Mouse (Mus musculus) bone marrow, adult 2 months (tissue): ENCODE measurements at regions not wholly inside any gene's neighbourhood (a gene's known extent, or its start where the extent isn't known, plus 50 kb on each side); places are given as distances from the start of the nearest gene placed in this dataset.

ENCODE experiments used
- H3K27ac ChIP-seq: fragments of 200-500 bp; 2 replicates; pipeline ENCODE4 v1.5.1; 2012; ENCODE audit warnings: low read depth, mild to moderate bottlenecking, control low read depth, inconsistent platforms, low read length; ENCODE audit not compliant: control insufficient read depth, poor library complexity, insufficient read depth
- H3K4me1 ChIP-seq: fragments of 200-500 bp; 2 replicates; pipeline ENCODE4 v1.6.1; 2011; ENCODE audit warnings: low read length; ENCODE audit not compliant: control insufficient read depth, insufficient read depth
- H3K4me3 ChIP-seq: fragments of 200-500 bp; replicated peaks from 2 replicates; pipeline ENCODE3; 2011; ENCODE audit warnings: mild to moderate bottlenecking, low read depth, low read length, control low read depth; ENCODE audit not compliant: control insufficient read depth
- CTCF ChIP-seq: fragments of 200-500 bp; IDR thresholded peaks from 2 replicates; pipeline ENCODE4 v1.5.1; 2011; ENCODE audit warnings: low read length, control low read depth; ENCODE audit not compliant: control insufficient read depth, insufficient read depth
- POLR2A ChIP-seq: fragments of 200-500 bp; IDR thresholded peaks from 2 replicates; pipeline ENCODE4 v1.6.1; 2011; ENCODE audit warnings: low read depth, mild to moderate bottlenecking, control low read depth, low read length, borderline replicate concordance; ENCODE audit not compliant: control insufficient read depth
- WGBS: fragments of 180-500 bp; shearing (Covaris S2); methylation state at CpG from one replicate; pipeline ENCODE4 v1.1.7; 2018; 5-methylcytosine and 5-hydroxymethylcytosine counted together

DNA sequence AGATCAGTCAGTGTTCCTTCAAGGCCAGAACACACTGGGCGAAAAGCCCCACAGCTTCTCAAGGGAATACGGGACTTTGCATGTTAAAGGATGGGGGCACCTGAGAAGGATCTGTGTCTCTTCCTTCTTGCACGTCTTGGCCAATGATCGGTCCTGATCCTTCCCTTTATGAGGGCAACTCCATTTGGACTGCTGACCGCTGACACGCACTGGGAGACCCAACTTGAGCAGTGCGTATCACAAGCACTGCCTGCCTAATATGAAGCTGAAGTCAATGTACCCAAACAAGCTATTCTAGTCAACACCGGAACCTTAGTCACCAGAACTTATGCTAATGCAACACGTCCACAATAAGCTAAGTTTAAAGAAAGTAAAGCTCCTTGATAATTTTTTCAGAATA lies 543.7 kb upstream of the Map3k7 start:
- H3K4me1 ChIP-seq: no peaks in the 10 kb centered on the region
- TF ChIP-seq CTCF: no peak
- TF ChIP-seq POLR2A: no peak
- WGBS: 87% methylated on average over 9 of the region's 9 CpGs

DNA sequence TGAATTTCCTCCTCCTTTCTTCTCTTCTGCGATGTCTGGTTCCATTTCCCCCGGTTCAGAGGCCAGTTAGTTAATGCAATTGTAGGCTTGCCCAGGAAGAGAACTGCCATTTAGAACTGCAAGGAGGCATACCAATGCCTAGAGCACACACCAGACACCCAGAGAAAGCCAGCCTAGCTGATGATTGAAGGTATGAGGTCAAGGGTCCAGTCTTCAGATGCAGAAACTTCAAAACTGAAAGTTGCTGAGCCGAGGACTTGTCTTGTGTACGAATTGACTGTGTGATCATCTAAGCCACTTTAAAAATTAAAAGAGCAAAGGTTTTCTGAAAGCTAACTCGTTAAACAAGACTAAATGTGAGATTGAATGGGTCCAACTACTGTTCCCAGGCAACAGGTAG lies 542.5 kb upstream of the Map3k7 start:
- H3K4me3 ChIP-seq: no peak overlapping the region
- WGBS: 66% methylated on average over 5 of the region's 5 CpGs

More for the DNA sequence above, 543.7 kb upstream of the Map3k7 start:
- no peak overlapping the region for H3K4me3 ChIP-seq
- no peak overlapping the region for H3K27ac ChIP-seq

DNA sequence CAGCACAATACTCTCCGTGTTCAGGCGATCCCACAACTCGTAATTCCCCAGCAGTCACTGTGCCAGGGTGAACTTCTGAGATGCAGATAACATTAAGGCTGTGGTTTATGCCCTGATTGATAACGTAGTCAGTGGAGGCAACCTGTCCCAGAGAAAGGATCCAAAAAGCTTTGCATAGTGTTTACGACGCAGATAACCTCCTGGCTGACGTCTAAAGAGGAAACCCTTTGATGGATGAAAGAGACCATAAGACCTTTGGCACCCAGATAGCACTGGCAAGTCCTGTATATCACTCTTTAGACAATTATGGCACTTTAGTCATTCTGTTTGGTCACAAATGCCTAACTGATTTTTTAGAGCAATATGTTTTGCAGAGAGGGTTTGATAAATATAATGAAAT lies 538.8 kb upstream of the Map3k7 start:
- Histone ChIP-seq H3K4me1 (no peaks in the 10 kb centered on the region), H3K27ac (no peak overlapping the region), H3K4me3 (no peak overlapping the region)
- no peak for TF ChIP-seq POLR2A
- TF ChIP-seq CTCF: no peak
- WGBS: 32% methylated on average over 7 of the region's 7 CpGs

More for the DNA sequence above, 542.5 kb upstream of the Map3k7 start:
- Histone ChIP-seq H3K4me1 (no peaks in the 10 kb centered on the region), H3K27ac (no peak overlapping the region)
- no peak for TF ChIP-seq POLR2A
- TF ChIP-seq CTCF: no peak

DNA sequence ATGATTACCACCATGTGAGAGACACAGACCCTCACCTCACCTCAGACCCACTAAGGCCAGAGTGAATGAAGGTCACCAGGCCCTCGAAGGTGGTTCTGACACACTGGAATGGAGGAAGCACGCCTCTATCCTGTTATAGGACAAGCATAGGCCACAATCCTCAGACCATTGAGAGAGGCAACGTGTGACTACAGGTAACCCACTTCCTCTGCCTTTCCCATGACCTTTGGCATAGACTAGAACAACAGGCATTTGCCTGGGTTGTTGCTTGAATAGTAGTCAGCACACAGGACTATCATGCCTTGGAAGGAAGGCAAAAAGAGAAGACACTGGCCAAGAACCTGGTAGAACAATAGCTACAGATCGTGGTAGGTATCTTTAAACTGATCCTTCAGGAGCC lies 538.2 kb upstream of the Map3k7 start:
- no peaks in the 10 kb centered on the region for H3K4me1 ChIP-seq
- H3K4me3 ChIP-seq: no peak overlapping the region
- TF ChIP-seq CTCF: no peak
- TF ChIP-seq POLR2A: no peak
- no peak overlapping the region for H3K27ac ChIP-seq
- 52% methylated on average over 4 of the region's 4 CpGs for WGBS

DNA sequence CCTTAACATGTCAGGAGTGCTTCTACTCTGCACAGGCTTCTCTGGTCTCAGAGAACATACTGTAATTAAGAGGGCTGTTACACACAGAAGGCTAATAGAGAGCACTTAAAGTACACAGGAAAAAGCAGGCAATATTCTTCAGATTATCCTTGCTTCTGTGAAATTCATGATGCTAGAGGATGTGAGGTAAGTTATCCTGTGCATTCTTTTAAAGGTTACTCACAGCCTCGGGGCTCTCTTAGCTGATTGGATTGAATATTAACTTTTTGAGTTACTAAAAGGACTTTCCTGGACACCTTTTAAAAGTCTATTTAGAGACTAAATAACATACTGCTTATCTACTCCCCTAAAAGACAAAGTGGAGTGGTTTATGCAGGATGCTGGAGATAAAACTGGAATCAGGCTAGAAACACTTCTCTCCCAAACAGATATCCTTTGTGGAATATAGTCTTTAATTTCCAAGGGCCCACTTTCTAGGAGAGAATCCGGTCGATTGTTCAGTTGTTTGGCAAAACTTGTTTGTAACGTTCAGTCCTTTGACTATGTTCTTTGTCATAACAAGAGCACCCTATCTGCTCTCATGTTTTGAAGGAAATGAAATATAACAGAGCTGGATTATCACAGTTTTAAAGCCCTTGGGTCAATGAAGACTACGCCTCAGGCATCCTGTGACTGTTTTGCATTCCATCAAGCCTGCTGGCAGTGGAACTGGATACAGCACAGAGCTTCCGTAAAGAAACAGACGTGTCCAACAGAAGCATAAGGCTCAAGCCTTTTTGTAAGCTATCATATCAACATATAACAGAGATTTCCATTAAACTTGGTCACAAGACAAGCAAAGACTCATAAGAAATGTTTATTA lies 537.5 kb upstream of the Map3k7 start:
- TF ChIP-seq CTCF: no peak
- no peak for TF ChIP-seq POLR2A
- WGBS: 74% methylated on average over 7 of the region's 7 CpGs
- Histone ChIP-seq H3K27ac (no peak overlapping the region), H3K4me1 (no peaks in the 10 kb centered on the region), H3K4me3 (no peak overlapping the region)

DNA sequence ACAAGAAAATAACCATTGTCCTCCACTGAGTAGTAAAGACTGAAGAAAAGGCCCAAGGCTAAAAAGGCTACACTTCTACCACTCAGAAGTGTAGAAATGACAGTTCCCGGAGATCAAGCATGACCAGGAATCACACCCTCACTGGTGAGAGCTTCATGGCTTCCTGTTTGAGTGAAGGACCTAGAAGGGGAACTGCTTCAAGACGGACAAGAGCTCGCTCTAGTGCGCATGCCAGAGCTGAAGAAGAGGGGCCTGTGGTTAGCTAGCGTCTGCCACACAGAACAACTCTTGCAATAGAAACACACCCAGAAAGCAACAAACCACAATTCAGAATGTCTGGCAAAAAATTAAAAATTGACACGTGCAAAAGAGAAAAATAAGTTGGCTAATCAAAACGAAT lies 530.0 kb upstream of the Map3k7 start:
- no peak overlapping the region for H3K27ac ChIP-seq
- no peaks in the 10 kb centered on the region for H3K4me1 ChIP-seq
- 8% methylated on average over 7 of the region's 7 CpGs for WGBS
- TF ChIP-seq POLR2A: no peak
- no peak for TF ChIP-seq CTCF
- no peak overlapping the region for H3K4me3 ChIP-seq

DNA sequence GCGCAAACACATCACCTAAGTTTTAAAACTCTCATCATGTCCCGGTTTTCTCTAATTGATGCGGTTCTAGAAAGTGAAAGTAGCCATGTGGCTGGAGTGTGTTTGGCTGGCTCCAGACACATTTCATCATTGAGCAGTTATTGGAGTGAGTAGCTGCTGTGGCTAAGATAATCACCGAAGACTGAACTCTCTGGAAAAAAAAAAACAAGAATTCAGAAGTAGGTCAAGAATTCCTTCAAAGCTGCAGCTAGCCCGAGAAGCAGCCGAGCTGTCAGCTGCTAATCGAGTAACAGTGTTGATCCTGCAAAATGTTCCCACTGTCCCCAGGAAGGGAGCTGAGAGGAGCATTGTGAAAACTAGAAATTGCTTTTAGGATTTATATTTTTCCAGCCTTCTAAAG lies 509.0 kb upstream of the Map3k7 start:
- H3K4me1 ChIP-seq: no peaks in the 10 kb centered on the region
- 59% methylated on average over 7 of the region's 7 CpGs for WGBS
- H3K27ac ChIP-seq: no peak overlapping the region
- TF ChIP-seq CTCF: no peak
- TF ChIP-seq POLR2A: no peak
- H3K4me3 ChIP-seq: no peak overlapping the region

DNA sequence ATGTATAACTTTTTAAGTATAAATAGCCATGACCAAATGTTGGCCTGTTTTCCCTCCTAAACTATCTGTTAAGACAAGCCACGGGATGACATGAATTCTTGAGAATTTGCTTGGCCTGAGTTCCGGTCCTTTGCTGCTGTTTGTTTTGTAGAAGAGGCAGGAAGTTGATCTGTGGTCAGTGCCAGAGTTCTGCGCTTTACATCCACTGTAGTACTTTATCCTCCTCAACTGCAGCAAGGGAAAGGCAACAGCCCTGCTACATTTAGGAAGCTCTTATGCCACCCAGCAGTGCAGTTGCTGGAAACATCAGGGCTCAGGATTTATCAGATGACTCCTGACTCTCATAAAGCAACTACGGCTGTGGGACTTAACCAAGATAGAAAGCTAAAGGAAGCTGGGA lies 508.4 kb upstream of the Map3k7 start:
- 20% methylated on average over 4 of the region's 4 CpGs for WGBS
- no peak for TF ChIP-seq POLR2A
- TF ChIP-seq CTCF: no peak
- no peak overlapping the region for H3K27ac ChIP-seq

More for the DNA sequence above, 508.4 kb upstream of the Map3k7 start:
- no peak overlapping the region for H3K4me3 ChIP-seq
- no peaks in the 10 kb centered on the region for H3K4me1 ChIP-seq
